Mouse (Mus musculus): Measurements from ENCODE around the gene Bdh2. TPM values are rescaled to one million over a fixed set of nuclear protein-coding genes. Genes with fewer than 3 reads are reported as not detected.

Bdh2 gene
- polyA plus RNA-seq, 1 experiment from 2014 or later = 14.7 TPM

DNA sequence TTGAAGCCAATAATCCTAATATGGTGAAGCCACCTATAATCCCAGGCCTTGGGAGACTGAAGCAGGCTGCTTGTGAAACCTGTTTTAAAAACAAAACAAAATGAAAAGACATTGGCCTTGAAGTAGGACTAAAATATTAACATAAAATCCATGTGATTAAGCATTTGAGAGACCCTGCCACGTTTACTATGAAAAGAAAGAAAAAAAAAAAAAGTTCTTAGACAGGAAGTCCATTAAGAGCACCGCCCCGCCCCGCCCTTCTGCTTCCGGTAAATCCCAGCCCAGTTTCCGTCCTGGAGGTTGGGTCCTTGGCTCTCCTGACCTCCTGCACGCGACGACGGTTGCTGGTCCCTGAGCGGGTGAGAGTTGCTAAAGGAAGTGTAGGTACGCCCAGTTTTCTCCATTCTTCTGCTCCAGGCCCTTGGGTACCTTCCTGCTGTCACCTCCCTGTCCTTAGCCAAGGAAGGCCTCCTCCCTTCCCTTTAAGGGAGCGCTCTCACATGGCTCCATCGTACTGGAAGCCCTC, 66.8 kb downstream of the Bdh2 start, which contains the start of gene Slc9b1:
TSS of gene Slc9b1 (plus strand) at position 291 of the 526 bp plus-strand sequence.
- no peaks in the 10 kb centered on the region for H3K4me1 ChIP-seq (ENCODE audit: control insufficient read depth, insufficient read depth, low read length)
- no peak for ATAC-seq (replicated peaks; ENCODE audit: insufficient number of reproducible peaks, low FRiP score, low TSS enrichment, low read depth)
- no peak for DNase-seq (ENCODE audit: low spot score)
- H3K9ac ChIP-seq (replicated peaks; ENCODE audit: low read length) = no peak within 1 kb of the TSS
- H3K4me2 ChIP-seq (ENCODE audit: low read depth, low read length) = no peak within 1 kb of the TSS
- no peak within 1 kb of the TSS for H3K4me3 ChIP-seq (ENCODE audit: low read depth, low read length)
- H3K27ac ChIP-seq (replicated peaks; ENCODE audit: low read depth, low read length) = no peak within 1 kb of the TSS
- no peaks in the 10 kb centered on the region for H3K27me3 ChIP-seq (ENCODE audit: control insufficient read depth, insufficient read depth, low read length)
- H3K36me3 ChIP-seq (replicated peaks; ENCODE audit: control insufficient read depth, insufficient read depth, low read depth, low read length) = no peaks in the 10 kb centered on the region
- WGBS = 73% methylated on average over 14 of the region's 14 CpGs
- H3K9me3 ChIP-seq (replicated peaks; ENCODE audit: control insufficient read depth, low read length) = no peaks in the 10 kb centered on the region

DNA sequence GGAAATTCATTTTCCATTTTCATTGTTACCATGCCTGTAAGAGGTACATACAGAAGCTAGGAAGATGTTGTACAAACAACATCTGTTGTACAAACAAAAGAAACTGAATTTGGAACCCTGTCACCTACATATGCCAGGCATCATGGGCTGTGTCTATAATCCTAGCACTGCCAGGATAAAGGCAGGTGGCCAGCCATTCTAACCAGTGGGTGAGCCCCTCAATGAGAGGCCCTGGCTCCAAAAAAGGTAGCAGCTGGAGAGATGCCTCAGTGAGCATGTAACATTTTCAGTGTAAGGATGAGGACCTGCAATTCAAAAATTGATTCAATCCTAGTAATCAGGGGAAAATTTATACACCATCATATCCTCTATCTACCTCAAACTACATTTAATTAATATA, 68.0 kb downstream of the Bdh2 start:
- no peak overlapping the region for H3K4me2 ChIP-seq (ENCODE audit: low read depth, low read length)
- H3K4me1 ChIP-seq (ENCODE audit: control insufficient read depth, insufficient read depth, low read length) = no peaks in the 10 kb centered on the region
- no peak overlapping the region for H3K4me3 ChIP-seq (ENCODE audit: low read depth, low read length)
- H3K36me3 ChIP-seq (replicated peaks; ENCODE audit: control insufficient read depth, insufficient read depth, low read depth, low read length) = no peaks in the 10 kb centered on the region
- H3K27me3 ChIP-seq (ENCODE audit: control insufficient read depth, insufficient read depth, low read length) = no peaks in the 10 kb centered on the region
- no peak overlapping the region for H3K9ac ChIP-seq (replicated peaks; ENCODE audit: low read length)
- H3K9me3 ChIP-seq (replicated peaks; ENCODE audit: control insufficient read depth, low read length) = no peaks in the 10 kb centered on the region
- no peak for ATAC-seq (replicated peaks; ENCODE audit: insufficient number of reproducible peaks, low FRiP score, low TSS enrichment, low read depth)
- H3K27ac ChIP-seq (replicated peaks; ENCODE audit: low read depth, low read length) = no peak overlapping the region
- DNase-seq (ENCODE audit: low spot score) = no peak

DNA sequence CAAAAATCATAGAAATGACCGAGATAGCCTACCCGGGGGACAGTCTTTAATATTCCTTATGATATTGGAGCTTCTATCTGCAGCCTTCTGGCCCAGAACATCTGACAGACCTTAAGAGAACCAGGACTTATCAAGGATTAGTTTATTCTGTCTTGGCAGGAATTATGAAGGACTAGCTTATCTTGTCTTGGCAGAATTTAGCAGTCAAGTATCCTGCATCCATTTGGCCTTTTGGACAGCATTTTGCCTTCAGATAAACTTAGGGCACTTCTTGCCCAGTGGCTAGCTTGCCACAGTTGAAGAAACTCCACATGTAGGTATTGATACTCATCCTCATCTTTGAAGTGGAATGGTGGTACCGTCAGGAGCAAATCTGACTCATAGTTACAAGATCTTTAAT, 70.8 kb downstream of the Bdh2 start:
- Histone ChIP-seq H3K27ac (replicated peaks; ENCODE audit: low read depth, low read length) (no peak overlapping the region), H3K4me1 (ENCODE audit: control insufficient read depth, insufficient read depth, low read length) (no peaks in the 10 kb centered on the region), H3K27me3 (ENCODE audit: control insufficient read depth, insufficient read depth, low read length) (no peaks in the 10 kb centered on the region), H3K4me3 (ENCODE audit: low read depth, low read length) (no peak overlapping the region), H3K9me3 (replicated peaks; ENCODE audit: control insufficient read depth, low read length) (no peaks in the 10 kb centered on the region), H3K9ac (replicated peaks; ENCODE audit: low read length) (no peak overlapping the region), H3K4me2 (ENCODE audit: low read depth, low read length) (no peak overlapping the region), H3K36me3 (replicated peaks; ENCODE audit: control insufficient read depth, insufficient read depth, low read depth, low read length) (no peaks in the 10 kb centered on the region)
- DNase-seq (ENCODE audit: low spot score) = no peak
- WGBS = 91% methylated on average over 3 of the region's 3 CpGs
- no peak for ATAC-seq (replicated peaks; ENCODE audit: insufficient number of reproducible peaks, low FRiP score, low TSS enrichment, low read depth)

Other genes with a start within 250 kb of the Bdh2 start
- gene Cenpe, start 68.7 kb upstream of the Bdh2 start, polyA plus RNA-seq (2014; fragmentation: Nextera tagmentation; extraction: Ambion mirVana) = 48.1 and 56.1 TPM in 2 replicates
- 3.5 and 5.5 TPM in 2 replicates for gene Slc9b2, start 26.5 kb downstream of the Bdh2 start, polyA plus RNA-seq (2014; fragmentation: Nextera tagmentation; extraction: Ambion mirVana)
- 0.63 TPM in 1 of 2 replicates, not detected in the other for gene Slc9b1, start 66.8 kb downstream of the Bdh2 start, polyA plus RNA-seq (2014; fragmentation: Nextera tagmentation; extraction: Ambion mirVana)
- 59.1 and 62.8 TPM in 2 replicates for gene Cisd2, start 142.7 kb downstream of the Bdh2 start, polyA plus RNA-seq (2014; fragmentation: Nextera tagmentation; extraction: Ambion mirVana)
- gene Ube2d3, start 156.9 kb downstream of the Bdh2 start, polyA plus RNA-seq (2014; fragmentation: Nextera tagmentation; extraction: Ambion mirVana) = 676 and 720 TPM in 2 replicates
- 3.9 TPM in 2 replicates for gene Manba, start 204.4 kb downstream of the Bdh2 start, polyA plus RNA-seq (2014; fragmentation: Nextera tagmentation; extraction: Ambion mirVana)

Data from embryonic facial prominence, embryonic 11.5 days (tissue).